Mouse (Mus musculus) liver, embryonic 14 days (tissue): ENCODE measurements around the gene Lipe. TPM values are rescaled to one million over a fixed set of nuclear protein-coding genes. Genes with fewer than 3 reads are reported as not detected.

ENCODE experiments used
- polyA plus RNA-seq: library from polyadenylated mRNA; depleted of rRNA; stranded (reverse); fragments of >200 nt; gene quantifications from 2 replicates; pipeline ENCODE4 v1.2.3, GENCODE M21; 2012; rRNA removed

The Lipe gene
- polyA plus RNA-seq: 1.7 and 2.1 TPM in 2 replicates

GRCm38 (mm10) chr7:25398610-25399009 is at the start of gene Lipe:
Lipe (minus strand) TSS chr7:25398710.

GRCm38 (mm10) chr7:25412833-25413441 is 14.4 kb upstream of the Lipe start, which contains the start of gene Cxcl17:
Cxcl17 (minus strand) TSS chr7:25412886.

GRCm38 (mm10) chr7:25369058-25369749 is 29.3 kb downstream of the Lipe start, which contains the start of gene Cnfn:
Cnfn (minus strand) TSS chr7:25369724.

Other genes with a start within 250 kb of the Lipe start
- 0.72 and 0.93 TPM in 2 replicates for gene Pou2f2, start 219.0 kb downstream of the Lipe start, polyA plus RNA-seq
- gene Dedd2, start 178.1 kb downstream of the Lipe start, polyA plus RNA-seq: 22.5 and 25.8 TPM in 2 replicates
- gene Zfp526, start 177.3 kb downstream of the Lipe start, polyA plus RNA-seq: 4.3 and 4.7 TPM in 2 replicates
- 44.8 and 49.1 TPM in 2 replicates for gene Gsk3a, start 160.9 kb downstream of the Lipe start, polyA plus RNA-seq
- gene Erf, start 147.9 kb downstream of the Lipe start, polyA plus RNA-seq: 7.9 and 8.1 TPM in 2 replicates
- 14.3 and 14.4 TPM in 2 replicates for gene Cic, start 131.0 kb downstream of the Lipe start, polyA plus RNA-seq
- 23.2 and 24.7 TPM in 2 replicates for gene Pafah1b3, start 100.7 kb downstream of the Lipe start, polyA plus RNA-seq
- gene Prr19, start 97.3 kb downstream of the Lipe start, polyA plus RNA-seq: 0.05 TPM in 1 of 2 replicates, not detected in the other
- 0.02 and 0.03 TPM in 2 replicates for gene Tmem145, start 92.6 kb downstream of the Lipe start, polyA plus RNA-seq
- 1.1 and 1.4 TPM in 2 replicates for gene Megf8, start 81.5 kb downstream of the Lipe start, polyA plus RNA-seq
- not detected in 2 replicates for gene Cnfn, start 29.0 kb downstream of the Lipe start, polyA plus RNA-seq
- gene Cxcl17, start 14.2 kb upstream of the Lipe start, polyA plus RNA-seq: not detected in 2 replicates
- 2.7 and 3.0 TPM in 2 replicates for gene Ceacam1, start 78.9 kb upstream of the Lipe start, polyA plus RNA-seq
- gene Ceacam2, start 141.1 kb upstream of the Lipe start, polyA plus RNA-seq: 0.01 TPM in 1 of 2 replicates, not detected in the other
- gene Erich4, start 217.2 kb upstream of the Lipe start, polyA plus RNA-seq: 0.37 and 0.44 TPM in 2 replicates
- gene Dmac2, start 220.7 kb upstream of the Lipe start, polyA plus RNA-seq: 7.3 and 8.6 TPM in 2 replicates
- gene B3gnt8, start 227.9 kb upstream of the Lipe start, polyA plus RNA-seq: 1.2 and 1.4 TPM in 2 replicates